19 mouse cellular contexts compared by ENCODE assay signal in genomic region chr7:115466811-115467210, GRCm38 (mm10).
A peak's percentile ranks its signal among the peaks of the same experiment; 100 is the strongest.
DNase-seq lines count a peak whose midpoint lies in the region; ATAC-seq and TF ChIP-seq lines count a peak whose summit lies in the region.
"Had no signal": no experiment of that assay in that cellular context is flagged by ENCODE, and none has a peak within 500 bp of the region (broad histone marks: within the 10 kb centered on the region; RNA-seq: fewer than 3 reads in every experiment).

No protein-coding gene starts in this region.

- TF ChIP-seq EP300 in heart, adult 2 months (IDR thresholded peaks at IDR 0.05; ENCODE audit: insufficient read depth, low read depth, low read length): 0 out of 2 replicates have a peak, but pooled peaks have one; percentile 56

- peaks cover 4% of the 10 kb centered on the region; the same call in 1 of the 2 replicates for H3K36me3 ChIP-seq in heart, adult 2 months (ENCODE audit: control insufficient read depth, insufficient read depth, low read length)
- no peaks in the 10 kb centered on the region for H3K36me3 ChIP-seq in heart, embryonic 14.5 days (ENCODE audit: control insufficient read depth, insufficient read depth, low read length)
- H3K36me3 ChIP-seq in limb, embryonic 14.5 days (ENCODE audit: control insufficient read depth, insufficient read depth, low read length): no peaks in the 10 kb centered on the region
- H3K36me3 ChIP-seq: hindbrain, embryonic 15.5 days; limb, embryonic 12.5 days had no signal

- no peak overlapping the region for H3K4me3 ChIP-seq in heart, adult 2 months
- H3K4me3 ChIP-seq in heart, embryonic 14.5 days (ENCODE audit: control insufficient read depth in 1 of 2, insufficient read depth in 1 of 2, low read depth in 1 of 2, low read length in 2 of 2): no peak overlapping the region
- no peak overlapping the region for H3K4me3 ChIP-seq in limb, embryonic 14.5 days (replicated peaks; ENCODE audit: low read length)
- H3K4me3 ChIP-seq: erythroblast, embryonic 14.5 days; hindbrain, embryonic 15.5 days; left cerebral cortex, adult 2 months; limb, embryonic 12.5 days; myocyte had no signal

- H3K27ac ChIP-seq in heart, adult 2 months: peak overlapping the region; percentile 71
- peak overlapping the region; percentile 76 to 88 for H3K27ac ChIP-seq in heart, embryonic 14.5 days (replicated peaks in 1 of 2; ENCODE audit: control insufficient read depth in 1 of 2, insufficient read depth in 1 of 2, low read depth in 2 of 2, low read length in 2 of 2)
- H3K27ac ChIP-seq in limb, embryonic 14.5 days (replicated peaks; ENCODE audit: low read depth, low read length): no peak overlapping the region
- H3K27ac ChIP-seq: hindbrain, embryonic 15.5 days; kidney, postnatal 0 days; left cerebral cortex, adult 2 months; limb, embryonic 12.5 days had no signal

- TF ChIP-seq CTCF in heart, adult 2 months (IDR thresholded peaks at IDR 0.05): no peak

- TF ChIP-seq POLR2A in heart, adult 2 months (IDR thresholded peaks at IDR 0.05; ENCODE audit: insufficient read depth, low read depth, low read length): no peak
- no peak for TF ChIP-seq POLR2A in limb, embryonic 14.5 days (IDR thresholded peaks at IDR 0.05; ENCODE audit: borderline replicate concordance, extremely low read depth, insufficient read depth, insufficient read length)

- 22% methylated on average over 6 of the region's 6 CpGs for WGBS in heart, adult 2 months
- 7% methylated on average over 6 of the region's 6 CpGs for WGBS in heart, embryonic 14.5 days
- WGBS in limb, embryonic 14.5 days: 49% methylated on average over 6 of the region's 6 CpGs

- ATAC-seq in heart, embryonic 14.5 days (ENCODE audit: insufficient number of reproducible peaks, insufficient read depth, low FRiP score, low read depth): peak; percentile 78
- peak; percentile 48; the same call in 1 of the 2 replicates for ATAC-seq in limb, embryonic 14.5 days (ENCODE audit: low FRiP score, low read depth)
- ATAC-seq: forebrain, embryonic 16.5 days; intestine, embryonic 16.5 days had no signal

- H3K9ac ChIP-seq in heart, adult 2 months (ENCODE audit: low read depth, low read length): no peak overlapping the region
- no peak overlapping the region for H3K9ac ChIP-seq in heart, embryonic 14.5 days (ENCODE audit: low read length)
- H3K9ac ChIP-seq in limb, embryonic 14.5 days (ENCODE audit: low read depth, low read length, severe bottlenecking): no peak overlapping the region
- H3K9ac ChIP-seq: hindbrain, embryonic 15.5 days; limb, embryonic 12.5 days had no signal

- no peaks in the 10 kb centered on the region for H3K79me2 ChIP-seq in heart, adult 2 months (replicated peaks; ENCODE audit: control insufficient read depth, insufficient read depth, low read length)

- no peaks in the 10 kb centered on the region for H3K27me3 ChIP-seq in heart, adult 2 months (ENCODE audit: control insufficient read depth, insufficient read depth, low read length)
- no peaks in the 10 kb centered on the region for H3K27me3 ChIP-seq in heart, embryonic 14.5 days (ENCODE audit: control insufficient read depth, insufficient read depth, low read length)
- H3K27me3 ChIP-seq in limb, embryonic 14.5 days (ENCODE audit: control insufficient read depth, insufficient read depth, low read length): no peaks in the 10 kb centered on the region
- H3K27me3 ChIP-seq: hindbrain, embryonic 15.5 days; limb, embryonic 12.5 days had no signal

- H3K4me2 ChIP-seq in heart, embryonic 14.5 days (ENCODE audit: low read length): peak overlapping the region; percentile 36
- no peak overlapping the region for H3K4me2 ChIP-seq in limb, embryonic 14.5 days (replicated peaks; ENCODE audit: low read depth, low read length, severe bottlenecking)
- H3K4me2 ChIP-seq: hindbrain, embryonic 15.5 days; limb, embryonic 12.5 days had no signal

- peaks cover 3% of the 10 kb centered on the region; the same call in 1 of the 2 replicates for H3K9me3 ChIP-seq in heart, embryonic 14.5 days (ENCODE audit: control insufficient read depth, low read length)
- H3K9me3 ChIP-seq in limb, embryonic 14.5 days (ENCODE audit: control insufficient read depth, low read length): no peaks in the 10 kb centered on the region; the same call in 1 of the 2 replicates
- H3K9me3 ChIP-seq: hindbrain, embryonic 15.5 days had no signal

- DNase-seq in gastrocnemius, postnatal 25 days: peak; percentile 27
- no peak for DNase-seq in gastrocnemius, postnatal 10 days
- peak; percentile 41 to 59 for DNase-seq in heart, adult 2 months
- DNase-seq in limb, embryonic 14.5 days (ENCODE audit: low spot score): no peak
- no peak for DNase-seq in neural tube, embryonic 10.5 days (ENCODE audit: extremely low spot score, low spot score)
- DNase-seq in frontal cortex, postnatal 10 days (ENCODE audit: low spot score in 2 of 2): no peak
- DNase-seq: adrenal gland, postnatal 10 days; cerebellum, adult 18-20 months; midbrain, embryonic 14.5 days; thymus, postnatal 4 days had no signal

- peaks cover 1% of the 10 kb centered on the region for H3K4me1 ChIP-seq in heart, adult 2 months (ENCODE audit: control insufficient read depth, insufficient read depth, low read length)
- peaks cover 19 to 47% of the 10 kb centered on the region in 2 experiments for H3K4me1 ChIP-seq in heart, embryonic 14.5 days (ENCODE audit: control insufficient read depth in 2 of 2, insufficient read depth in 2 of 2, low read length in 2 of 2)
- H3K4me1 ChIP-seq in limb, embryonic 14.5 days (ENCODE audit: control insufficient read depth, insufficient read depth, low read length): peaks cover 9% of the 10 kb centered on the region; the same call in 1 of the 2 replicates
- H3K4me1 ChIP-seq: hindbrain, embryonic 15.5 days had no signal

- intact Hi-C loops in heart, adult 2 months (cut with DNase I): loop anchor here (10.0 kb wide), 1 partner anchor 378 kb away; no protein-coding TSS in a partner anchor

Comparison
In these comparisons a context has a peak if more than half of its experiments do, and no peak if none do; other contexts are left out.
1. DNase-seq: peak in gastrocnemius, postnatal 25 days (single experiment) and heart, adult 2 months (2 of 2); none in gastrocnemius, postnatal 10 days (single experiment), limb, embryonic 14.5 days (single experiment), neural tube, embryonic 10.5 days (single experiment) and frontal cortex, postnatal 10 days (0 of 2).